Mouse (Mus musculus) thymus, postnatal 25 days (tissue): ENCODE measurements around the gene Ncoa4.
"Not testable (repeated sequence)": the region's sequence is repeated elsewhere in the genome, so short reads cannot be mapped to it uniquely, and the experiment has no call there.

Source experiments
- DNase-seq: peaks from one replicate; pipeline ENCODE4 v3.0.0; 2022

Gene Ncoa4

GRCm38 (mm10) chr14:32159690-32160246, at the start of gene Ncoa4:
TSS of gene Ncoa4 (plus strand) at chr14:32159865.
- DNase-seq = peak; percentile 98

- DNase-seq = not testable (repeated sequence)
These were observed 47.5 kb upstream of the Ncoa4 start for GRCm38 (mm10) chr14:32112124-32112523.

GRCm38 (mm10) chr14:32120940-32121919, 38.4 kb upstream of the Ncoa4 start:
- no peak for DNase-seq

GRCm38 (mm10) chr14:32121920-32122315, 37.7 kb upstream of the Ncoa4 start:
- DNase-seq = peak; percentile 36

GRCm38 (mm10) chr14:32124261-32124660, 35.4 kb upstream of the Ncoa4 start:
- DNase-seq = no peak

GRCm38 (mm10) chr14:32125256-32125655, 34.4 kb upstream of the Ncoa4 start:
- not testable (repeated sequence) for DNase-seq

GRCm38 (mm10) chr14:32128409-32128808, 31.3 kb upstream of the Ncoa4 start:
- no peak for DNase-seq

- no peak for DNase-seq
These were observed 27.8 kb upstream of the Ncoa4 start for GRCm38 (mm10) chr14:32131836-32132235.

GRCm38 (mm10) chr14:32134293-32134692, 25.4 kb upstream of the Ncoa4 start:
- DNase-seq = no peak

GRCm38 (mm10) chr14:32136467-32136866, 23.2 kb upstream of the Ncoa4 start:
- DNase-seq = not testable (repeated sequence)

GRCm38 (mm10) chr14:32140359-32140965, 19.2 kb upstream of the Ncoa4 start:
- no peak for DNase-seq

GRCm38 (mm10) chr14:32141723-32142122, 17.9 kb upstream of the Ncoa4 start, which contains the start of gene Msmb:
TSS of gene Msmb (plus strand) at chr14:32142023.
- no peak for DNase-seq

- no peak for DNase-seq
These were observed 14.9 kb upstream of the Ncoa4 start for GRCm38 (mm10) chr14:32144734-32145133.

GRCm38 (mm10) chr14:32145401-32145800, 14.3 kb upstream of the Ncoa4 start:
- DNase-seq = no peak

- DNase-seq = no peak
These were observed 13.7 kb upstream of the Ncoa4 start for GRCm38 (mm10) chr14:32145809-32146511.

- no peak for DNase-seq
These were observed 13.1 kb upstream of the Ncoa4 start for GRCm38 (mm10) chr14:32146578-32146977.

GRCm38 (mm10) chr14:32150872-32151271, 8.8 kb upstream of the Ncoa4 start:
- no peak for DNase-seq

GRCm38 (mm10) chr14:32152243-32152965, 7.3 kb upstream of the Ncoa4 start:
- DNase-seq = no peak

- no peak for DNase-seq
These were observed 6.5 kb upstream of the Ncoa4 start for GRCm38 (mm10) chr14:32153156-32153555.

GRCm38 (mm10) chr14:32154758-32155157, 4.9 kb upstream of the Ncoa4 start:
- DNase-seq = no peak

GRCm38 (mm10) chr14:32159150-32159670, 455 bp upstream of the Ncoa4 start:
- DNase-seq = no peak

GRCm38 (mm10) chr14:32160563-32160962, 898 bp downstream of the Ncoa4 start:
- DNase-seq = no peak
